Comparison of ENCODE assay signal across 2 mouse cellular contexts in genomic region chr11:4235052-4235655, GRCm38 (mm10).
TF ChIP-seq lines count a peak whose summit lies in the region.

No protein-coding gene starts in this region.

TF ChIP-seq in CH12.LX, 34 proteins besides CTCF, POLR2A, EP300 and RAD21:
- TF ChIP-seq ZMIZ1 (IDR thresholded peaks at IDR 0.05; ENCODE audit: low read depth, low read length) (no peak), MAFK (IDR thresholded peaks at IDR 0.05; ENCODE audit: insufficient replicate concordance, low read length) (no peak), TCF12 (IDR thresholded peaks at IDR 0.05; ENCODE audit: low read depth, low read length) (peak; percentile 54; the same call in 1 of the 2 replicates), ETS1 (conservative IDR thresholded peaks at IDR 0.05; ENCODE audit: low read depth, low read length) (peak; percentile 70), NRF1 (IDR thresholded peaks at IDR 0.05; ENCODE audit: low read depth, low read length) (no peak), MAZ (IDR thresholded peaks at IDR 0.05; ENCODE audit: low read depth, low read length) (no peak), PAX5 (IDR thresholded peaks at IDR 0.05; ENCODE audit: low read length) (no peak), MEF2A (IDR thresholded peaks at IDR 0.05; ENCODE audit: borderline replicate concordance, low read depth, low read length) (no peak), NELFE (IDR thresholded peaks at IDR 0.05; ENCODE audit: low read depth, low read length) (no peak), HCFC1 (IDR thresholded peaks at IDR 0.05; ENCODE audit: low read depth, low read length) (no peak), CHD2 (IDR thresholded peaks at IDR 0.05; ENCODE audit: low read length) (peak; percentile 49; the same call in 1 of the 2 replicates), MYC (IDR thresholded peaks at IDR 0.05; ENCODE audit: low read depth, low read length) (0 out of 2 replicates have a peak, but pooled peaks have one; percentile 20), TBP (conservative IDR thresholded peaks at IDR 0.05; ENCODE audit: low read depth, low read length) (no peak), USF1 (IDR thresholded peaks at IDR 0.05; ENCODE audit: low read depth, low read length) (no peak), MAX (IDR thresholded peaks at IDR 0.05; ENCODE audit: low read length) (no peak; the same call in 1 of the 2 replicates), IRF4 (IDR thresholded peaks at IDR 0.05; ENCODE audit: low read depth, low read length) (no peak), MXI1 (IDR thresholded peaks at IDR 0.05; ENCODE audit: low read depth, low read length) (no peak), E2F4 (IDR thresholded peaks at IDR 0.05; ENCODE audit: insufficient replicate concordance, low read depth, low read length) (no peak), CHD1 (IDR thresholded peaks at IDR 0.05; ENCODE audit: low read depth, low read length) (no peak), ELF1 (IDR thresholded peaks at IDR 0.05; ENCODE audit: low read depth, low read length) (no peak), SIN3A (IDR thresholded peaks at IDR 0.05; ENCODE audit: low read length) (no peak; the same call in 1 of the 2 replicates), ZKSCAN1 (IDR thresholded peaks at IDR 0.05; ENCODE audit: borderline replicate concordance, low read depth, low read length) (no peak), ZC3H11A (IDR thresholded peaks at IDR 0.05; ENCODE audit: low read depth, low read length) (no peak), USF2 (conservative IDR thresholded peaks at IDR 0.05; ENCODE audit: low read depth, low read length) (no peak), UBTF (IDR thresholded peaks at IDR 0.05; ENCODE audit: low read depth, low read length) (0 out of 2 replicates have a peak, but pooled peaks have one; percentile 34), KAT2A (IDR thresholded peaks at IDR 0.05; ENCODE audit: insufficient replicate concordance, low read length) (no peak), JUND (conservative IDR thresholded peaks at IDR 0.05; ENCODE audit: low read depth, low read length) (no peak), JUN (IDR thresholded peaks at IDR 0.05; ENCODE audit: insufficient read depth, low read depth, low read length) (peak; percentile 50; the same call in 1 of the 2 replicates), RCOR1 (conservative IDR thresholded peaks at IDR 0.05; ENCODE audit: low read depth, low read length) (no peak), SMC3 (IDR thresholded peaks at IDR 0.05; ENCODE audit: low read depth, low read length) (no peak), POLR2AphosphoS2 (IDR thresholded peaks at IDR 0.05; ENCODE audit: low read depth, low read length) (no peak), GABPA (IDR thresholded peaks at IDR 0.05; ENCODE audit: insufficient replicate concordance, low read depth, low read length) (no peak), ZNF384 (IDR thresholded peaks at IDR 0.05; ENCODE audit: low read depth, low read length) (no peak), BHLHE40 (IDR thresholded peaks at IDR 0.05; ENCODE audit: low read depth, low read length) (peak; percentile 41; the same call in 1 of the 2 replicates)
TF ChIP-seq in CH12.LX: peak in this region for 7.

TF ChIP-seq in MEL, 35 proteins besides CTCF, POLR2A, EP300 and RAD21:
- TF ChIP-seq HCFC1 (IDR thresholded peaks at IDR 0.05; ENCODE audit: low read depth, low read length) (no peak), TCF12 (IDR thresholded peaks at IDR 0.05; ENCODE audit: low read depth, low read length) (0 out of 2 replicates have a peak, but pooled peaks have one; percentile 16), MAZ (IDR thresholded peaks at IDR 0.05; ENCODE audit: low read depth, low read length) (peak; percentile 28; the same call in 1 of the 2 replicates), POLR2AphosphoS5 (IDR thresholded peaks at IDR 0.05; ENCODE audit: borderline replicate concordance, low read depth, low read length) (no peak), MEF2A (IDR thresholded peaks at IDR 0.05; ENCODE audit: extremely low read depth, insufficient replicate concordance, low read depth, low read length, poor library complexity, severe bottlenecking) (no peak), KAT2A (conservative IDR thresholded peaks at IDR 0.05; ENCODE audit: low read depth, low read length) (no peak), ZKSCAN1 (IDR thresholded peaks at IDR 0.05; ENCODE audit: low read depth, low read length) (no peak), ZMIZ1 (IDR thresholded peaks at IDR 0.05; ENCODE audit: low read depth, low read length) (no peak), JUND (IDR thresholded peaks at IDR 0.05; ENCODE audit: low read depth, low read length) (no peak), E2F4 (IDR thresholded peaks at IDR 0.05; ENCODE audit: borderline replicate concordance, low read depth, low read length) (no peak), TAL1 (IDR thresholded peaks at IDR 0.05; ENCODE audit: low read length) (no peak), MXI1 (IDR thresholded peaks at IDR 0.05; ENCODE audit: low read depth, low read length) (no peak), SMC3 (IDR thresholded peaks at IDR 0.05; ENCODE audit: low read depth, low read length) (no peak), BHLHE40 (IDR thresholded peaks at IDR 0.05; ENCODE audit: borderline replicate concordance, low read depth, low read length) (no peak), GATA1 (IDR thresholded peaks at IDR 0.05; ENCODE audit: low read depth, low read length) (no peak), TBP (IDR thresholded peaks at IDR 0.05; ENCODE audit: low read depth, low read length) (no peak), USF1 (IDR thresholded peaks at IDR 0.05; ENCODE audit: low read depth, low read length) (no peak), ELF1 (IDR thresholded peaks at IDR 0.05; ENCODE audit: low read depth, low read length) (no peak), RCOR1 (IDR thresholded peaks at IDR 0.05; ENCODE audit: low read depth, low read length) (no peak), CHD1 (IDR thresholded peaks at IDR 0.05; ENCODE audit: low read depth, low read length) (no peak), NELFE (IDR thresholded peaks at IDR 0.05; ENCODE audit: low read depth, low read length) (no peak), MAX (IDR thresholded peaks at IDR 0.05; ENCODE audit: low read length) (peak; percentile 30), ZNF384 (IDR thresholded peaks at IDR 0.05; ENCODE audit: low read depth, low read length) (no peak), ETS1 (IDR thresholded peaks at IDR 0.05; ENCODE audit: low read depth, low read length) (no peak), POLR2AphosphoS2 (IDR thresholded peaks at IDR 0.05; ENCODE audit: low read length) (no peak), MYC (IDR thresholded peaks at IDR 0.05; ENCODE audit: low read depth, low read length) (peak; percentile 18; the same call in 1 of the 2 replicates), ZC3H11A (IDR thresholded peaks at IDR 0.05; ENCODE audit: low read depth, low read length) (no peak)
